Mouse (Mus musculus): Measurements from ENCODE around the gene Prr15l.

The Prr15l gene

DNA sequence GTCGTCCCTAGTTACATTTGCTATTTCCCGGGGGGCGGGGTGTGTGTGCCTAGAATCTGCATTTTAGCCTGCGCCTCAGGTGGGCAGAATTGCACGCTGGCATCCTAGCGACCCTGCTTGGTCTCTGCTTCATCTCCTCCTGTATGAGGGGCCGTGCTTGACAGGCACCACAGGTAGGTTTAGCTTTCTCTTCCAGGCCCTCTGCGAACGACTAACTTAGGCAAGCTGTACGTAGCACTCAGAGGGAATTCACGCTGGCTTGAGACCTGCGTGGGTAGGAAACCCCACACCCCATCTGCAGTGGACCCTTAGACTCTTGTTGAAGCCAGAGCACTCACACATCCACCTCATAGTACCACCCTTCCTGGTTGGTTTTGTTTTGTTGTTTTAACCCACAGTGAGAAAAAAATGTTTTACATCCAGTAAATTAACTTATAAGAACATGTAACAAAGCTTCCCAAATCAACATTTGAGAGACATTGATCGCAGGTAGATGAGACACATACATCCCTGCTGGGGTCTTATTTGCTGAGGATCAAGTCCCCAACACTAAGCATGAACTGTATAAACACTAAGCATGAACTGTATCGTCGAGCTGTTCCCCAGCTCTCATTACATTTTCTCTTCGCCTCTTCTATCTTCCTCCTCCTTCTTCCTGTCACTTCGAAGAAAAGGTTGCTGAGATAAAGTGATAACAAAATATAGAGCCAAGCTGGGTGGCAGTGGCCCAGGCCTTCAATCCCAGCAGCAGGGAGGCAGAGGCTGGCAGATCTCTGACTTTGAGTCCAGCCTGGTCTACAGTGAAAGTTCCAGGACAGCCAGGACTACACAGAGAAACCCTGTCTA, 50.7 kb downstream of the Prr15l start:
- DNase-seq = peak in 1 of 2 experiments; percentile 40

- DNase-seq = peak in 1 of 2 experiments; percentile 7
Observed at GRCm38 (mm10) chr11:96979329-96979728, 51.4 kb downstream of the Prr15l start.

- DNase-seq = peak in 1 of 2 experiments; percentile 3
Observed at GRCm38 (mm10) chr11:96980021-96980420, 52.1 kb downstream of the Prr15l start.

DNA sequence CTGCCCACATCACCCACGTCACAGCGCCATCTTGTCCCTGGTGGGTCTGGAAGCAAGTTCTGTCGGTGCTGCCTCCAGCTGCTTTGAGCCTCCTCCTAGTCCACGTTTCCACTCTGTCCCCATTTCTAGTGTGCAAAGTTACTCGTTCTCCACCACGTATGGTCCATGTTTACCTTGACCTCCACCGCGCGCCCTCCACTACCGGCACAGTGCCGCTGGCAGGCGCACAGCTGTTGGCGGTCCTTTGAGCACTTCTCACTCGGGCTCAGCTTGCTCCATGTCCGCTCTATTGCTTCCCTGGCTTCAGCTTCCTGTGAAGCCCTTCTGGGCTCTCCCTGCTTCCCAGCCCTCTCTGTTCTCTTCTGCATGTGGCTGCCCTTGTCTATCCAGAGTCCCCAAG, 53.6 kb downstream of the Prr15l start:
- DNase-seq = peak in 1 of 2 experiments; percentile 12

- peak; percentile 69 to 77 for DNase-seq
Observed at GRCm38 (mm10) chr11:96982355-96982754, 54.5 kb downstream of the Prr15l start.

DNA sequence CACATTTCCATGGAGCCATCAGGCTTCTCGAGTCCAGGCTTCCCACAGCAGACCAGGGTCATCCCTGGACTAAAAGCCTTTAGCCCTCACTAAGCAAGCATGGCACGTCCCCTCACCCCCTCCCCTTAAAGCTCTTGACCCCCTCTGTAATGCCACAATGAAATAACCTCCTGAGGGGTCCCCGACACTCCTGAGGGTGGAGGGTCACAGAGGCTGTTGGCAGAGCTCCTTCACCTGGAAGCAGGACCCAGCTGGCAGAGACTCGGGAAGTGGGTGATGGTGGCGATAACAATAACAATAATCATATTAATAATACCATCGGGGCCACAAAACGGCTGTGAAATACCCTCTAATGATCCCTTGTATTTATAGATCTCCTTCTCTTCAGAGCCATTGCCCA, 55.0 kb downstream of the Prr15l start, which contains the start of gene Sp2:
Gene Sp2 (minus strand): TSS at position 101 of the 400 bp plus-strand sequence.
- no peak for DNase-seq

GRCm38 (mm10) chr11:96984903-96985302, 57.0 kb downstream of the Prr15l start:
- peak in 1 of 2 experiments; percentile 13 for DNase-seq

DNA sequence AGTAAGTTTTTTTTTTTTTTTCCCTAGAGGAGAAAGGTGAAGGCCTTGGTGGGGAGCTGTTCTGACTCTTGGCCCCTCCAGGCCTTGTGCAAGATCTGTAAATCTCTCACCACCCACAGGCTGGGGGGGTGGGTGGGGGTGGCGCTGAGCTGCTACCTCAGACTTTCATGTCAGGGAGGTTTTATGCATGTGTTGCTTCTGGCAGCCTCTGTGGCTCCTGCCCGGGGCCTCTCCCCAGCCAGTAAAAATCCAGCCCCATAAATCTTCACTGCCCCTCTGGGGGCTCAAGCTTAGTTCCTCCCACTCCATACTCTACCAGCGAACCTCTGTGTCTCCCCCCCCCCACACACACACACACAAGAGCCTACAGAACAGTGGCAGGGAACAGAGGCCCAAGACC, 58.6 kb downstream of the Prr15l start:
- no peak for DNase-seq

Data from thymus, adult 18-20 months (tissue).